Mouse (Mus musculus): ENCODE measurements around the gene Kcnh4.

GRCm38 (mm10) chr11:100694926-100695325, 64.8 kb downstream of the Kcnh4 start:
- TF ChIP-seq POLR2A (IDR thresholded peaks at IDR 0.05; ENCODE audit: insufficient read depth, low read depth, low read length) (no peak), CTCF (IDR thresholded peaks at IDR 0.05; ENCODE audit: insufficient read depth, low read depth, low read length) (peak; percentile 88)
